Mouse (Mus musculus) kidney, adult 2 months (tissue): ENCODE measurements around the gene Ptprg. TPM values are rescaled to one million over a fixed set of nuclear protein-coding genes. Genes with fewer than 3 reads are reported as not detected.

Experiments
- DNase-seq: peaks from one replicate; pipeline ENCODE4 v3.0.0; 2021
- H3K27ac ChIP-seq: fragments of 200-500 bp; 2 replicates; pipeline ENCODE4 v1.5.1; 2012; ENCODE audit warnings: low read depth, low read length, control low read depth, inconsistent platforms; ENCODE audit not compliant: insufficient read depth
- H3K27me3 ChIP-seq: fragments of 200-500 bp; replicated peaks from 2 replicates; pipeline ENCODE4 v1.6.1; 2012; ENCODE audit warnings: mild to moderate bottlenecking, moderate library complexity, low read length, inconsistent platforms; ENCODE audit not compliant: control insufficient read depth, insufficient read depth
- H3K36me3 ChIP-seq: fragments of 200-500 bp; 2 replicates; pipeline ENCODE4 v1.6.1; 2012; ENCODE audit warnings: mild to moderate bottlenecking, moderate library complexity, low read length, inconsistent platforms; ENCODE audit not compliant: control insufficient read depth, insufficient read depth
- H3K4me1 ChIP-seq: fragments of 200-500 bp; 2 replicates; pipeline ENCODE4 v1.6.1; 2011; ENCODE audit warnings: low read length; ENCODE audit not compliant: control insufficient read depth, insufficient read depth
- H3K4me3 ChIP-seq: fragments of 200-500 bp; 2 replicates; pipeline ENCODE4 v1.5.1; 2011; ENCODE audit warnings: mild to moderate bottlenecking, low read depth, low read length, control low read depth; ENCODE audit not compliant: insufficient read depth
- CTCF ChIP-seq: fragments of 200-500 bp; conservative IDR thresholded peaks from 2 replicates; pipeline ENCODE4 v1.5.1; 2011; ENCODE audit warnings: low read depth, mild to moderate bottlenecking, control low read depth, low read length, moderate library complexity, mixed read lengths; ENCODE audit not compliant: insufficient read depth, insufficient read length
- POLR2A ChIP-seq: fragments of 200-500 bp; IDR thresholded peaks from one replicate; pipeline ENCODE4 v1.6.1; 2011; ENCODE audit warnings: low read depth, low read length, control low read depth
- WGBS: fragments of 180-500 bp; shearing (Covaris S2); methylation state at CpG from one replicate; pipeline ENCODE4 v1.1.7; 2018; 5-methylcytosine and 5-hydroxymethylcytosine counted together
- polyA plus RNA-seq: library from polyadenylated mRNA; depleted of rRNA; stranded (reverse); fragments of >200 nt; gene quantifications from 2 replicates; pipeline ENCODE4 v1.2.3, GENCODE M21; 2012

Gene Ptprg
- polyA plus RNA-seq, 1 experiment, result 39.2 TPM

GRCm38 (mm10) chr14:11640996-11641395 lies 87.7 kb downstream of the Ptprg start:
- 88% methylated on average over 3 of the region's 3 CpGs for WGBS
- DNase-seq, result no peak
- Histone ChIP-seq H3K4me1 (peaks cover 3% of the 10 kb centered on the region; the same call in 1 of the 2 replicates), H3K4me3 (no peak overlapping the region), H3K27me3 (no peaks in the 10 kb centered on the region), H3K36me3 (no peaks in the 10 kb centered on the region), H3K27ac (no peak overlapping the region)
- TF ChIP-seq CTCF, result no peak
- TF ChIP-seq POLR2A, result no peak

- no peak overlapping the region for H3K27ac ChIP-seq
- TF ChIP-seq CTCF, result peak; percentile 42; the same call in 1 of the 2 replicates
- TF ChIP-seq POLR2A, result no peak
- 66% methylated on average over 1 of the region's 1 CpGs for WGBS
- peaks cover 3% of the 10 kb centered on the region; the same call in 1 of the 2 replicates for H3K4me1 ChIP-seq
- no peak overlapping the region for H3K4me3 ChIP-seq
- no peaks in the 10 kb centered on the region for H3K36me3 ChIP-seq
- no peaks in the 10 kb centered on the region for H3K27me3 ChIP-seq
- DNase-seq, result peak; percentile 84
Observed at GRCm38 (mm10) chr14:11642977-11643376, 89.6 kb downstream of the Ptprg start.

- no peaks in the 10 kb centered on the region for H3K36me3 ChIP-seq
- H3K27me3 ChIP-seq, result no peaks in the 10 kb centered on the region
- peak overlapping the region; percentile 39; the same call in 1 of the 2 replicates for H3K27ac ChIP-seq
- no peak overlapping the region for H3K4me3 ChIP-seq
- DNase-seq, result peak; percentile 41
- TF ChIP-seq CTCF (no peak), POLR2A (no peak)
- 47% methylated on average over 6 of the region's 6 CpGs for WGBS
- H3K4me1 ChIP-seq, result peaks cover 8% of the 10 kb centered on the region
Observed at GRCm38 (mm10) chr14:11657374-11657773, 104.0 kb downstream of the Ptprg start.

- no peaks in the 10 kb centered on the region for H3K36me3 ChIP-seq
- no peak for TF ChIP-seq CTCF
- no peak for TF ChIP-seq POLR2A
- 60% methylated on average over 11 of the region's 11 CpGs for WGBS
- H3K27ac ChIP-seq, result no peak overlapping the region
- DNase-seq, result no peak
- no peaks in the 10 kb centered on the region for H3K4me1 ChIP-seq
- H3K4me3 ChIP-seq, result no peak overlapping the region
- H3K27me3 ChIP-seq, result no peaks in the 10 kb centered on the region
Observed at GRCm38 (mm10) chr14:11663661-11664215, 110.4 kb downstream of the Ptprg start.

- H3K4me1 ChIP-seq, result no peaks in the 10 kb centered on the region
- 62% methylated on average over 9 of the region's 9 CpGs for WGBS
- H3K4me3 ChIP-seq, result no peak overlapping the region
- TF ChIP-seq POLR2A (no peak), CTCF (no peak)
- no peak overlapping the region for H3K27ac ChIP-seq
- DNase-seq, result no peak
- no peaks in the 10 kb centered on the region for H3K36me3 ChIP-seq
- H3K27me3 ChIP-seq, result no peaks in the 10 kb centered on the region
Observed at GRCm38 (mm10) chr14:11664302-11664701, 111.0 kb downstream of the Ptprg start.

- DNase-seq, result no peak
- no peak overlapping the region for H3K4me3 ChIP-seq
- no peak overlapping the region for H3K27ac ChIP-seq
- H3K36me3 ChIP-seq, result no peaks in the 10 kb centered on the region
- H3K27me3 ChIP-seq, result no peaks in the 10 kb centered on the region
- WGBS, result 76% methylated on average over 7 of the region's 7 CpGs
- no peaks in the 10 kb centered on the region for H3K4me1 ChIP-seq
- TF ChIP-seq POLR2A, result no peak
- no peak for TF ChIP-seq CTCF
Observed at GRCm38 (mm10) chr14:11665046-11665445, 111.7 kb downstream of the Ptprg start.

GRCm38 (mm10) chr14:11667762-11668161 lies 114.4 kb downstream of the Ptprg start:
- Histone ChIP-seq H3K4me3 (no peak overlapping the region), H3K36me3 (no peaks in the 10 kb centered on the region), H3K27me3 (no peaks in the 10 kb centered on the region), H3K27ac (no peak overlapping the region), H3K4me1 (no peaks in the 10 kb centered on the region)
- DNase-seq, result no peak
- WGBS, result 42% methylated on average over 3 of the region's 3 CpGs
- TF ChIP-seq CTCF (no peak), POLR2A (no peak)
